Mouse (Mus musculus) neural tube, embryonic 10.5 days (tissue): ENCODE measurements around the gene Btbd2.
"Not testable (repeated sequence)": the region's sequence is repeated elsewhere in the genome, so short reads cannot be mapped to it uniquely, and the experiment has no call there.

Experiments
- DNase-seq: peaks from one replicate; pipeline ENCODE4 v3.0.0-alpha.2; 2017; ENCODE audit warnings: low spot score; ENCODE audit errors: extremely low spot score

Btbd2 gene

GRCm38 (mm10) chr10:80669737-80670485 lies 13.0 kb upstream of the Btbd2 start:
- DNase-seq: no peak

- DNase-seq: no peak
Observed at GRCm38 (mm10) chr10:80669018-80669417, 12.1 kb upstream of the Btbd2 start.

- no peak for DNase-seq
Observed at GRCm38 (mm10) chr10:80668614-80669013, 11.7 kb upstream of the Btbd2 start.

- DNase-seq: no peak
Observed at GRCm38 (mm10) chr10:80666837-80667412, 10.1 kb upstream of the Btbd2 start.

DNA sequence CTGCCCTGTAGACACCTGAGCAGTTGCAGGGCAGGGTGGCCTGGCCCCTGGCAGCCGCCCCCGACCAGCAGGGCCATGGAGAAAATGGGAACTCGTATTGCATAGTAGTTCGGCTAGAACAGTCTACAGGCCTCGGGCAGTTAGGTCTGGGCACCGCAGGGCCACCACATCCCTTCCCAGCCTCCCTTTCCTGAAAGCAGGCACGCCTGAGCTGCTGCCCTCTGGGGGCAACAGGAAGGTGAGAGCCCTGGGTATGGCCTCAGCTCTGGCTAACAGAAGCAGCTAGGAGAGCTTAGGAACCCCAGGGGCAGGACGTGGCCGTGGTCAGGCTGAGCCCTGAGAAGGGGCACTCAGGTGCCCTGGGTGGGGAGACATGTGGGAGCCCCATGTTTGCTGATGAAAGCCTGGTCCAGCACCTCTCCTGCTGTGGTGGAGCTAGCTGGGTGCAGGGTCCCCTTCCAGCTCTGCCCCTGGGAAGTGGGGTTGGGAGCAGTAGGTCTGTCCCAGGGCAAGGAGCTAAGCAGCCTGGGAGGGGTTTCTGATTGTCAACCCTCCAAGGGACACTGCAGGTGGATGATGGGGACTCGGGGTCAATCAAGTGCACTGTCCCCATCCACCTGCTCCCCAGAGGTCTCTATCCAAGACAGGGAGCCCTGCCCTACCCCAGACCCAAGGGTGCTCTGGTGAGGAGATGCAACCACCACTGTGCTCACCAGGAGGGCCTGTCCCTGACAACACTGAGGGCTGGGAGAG lies 9.3 kb upstream of the Btbd2 start:
- no peak for DNase-seq

GRCm38 (mm10) chr10:80665459-80665858 lies 8.6 kb upstream of the Btbd2 start:
- no peak for DNase-seq

- no peak for DNase-seq
Observed at GRCm38 (mm10) chr10:80665016-80665380, 8.1 kb upstream of the Btbd2 start.

DNA sequence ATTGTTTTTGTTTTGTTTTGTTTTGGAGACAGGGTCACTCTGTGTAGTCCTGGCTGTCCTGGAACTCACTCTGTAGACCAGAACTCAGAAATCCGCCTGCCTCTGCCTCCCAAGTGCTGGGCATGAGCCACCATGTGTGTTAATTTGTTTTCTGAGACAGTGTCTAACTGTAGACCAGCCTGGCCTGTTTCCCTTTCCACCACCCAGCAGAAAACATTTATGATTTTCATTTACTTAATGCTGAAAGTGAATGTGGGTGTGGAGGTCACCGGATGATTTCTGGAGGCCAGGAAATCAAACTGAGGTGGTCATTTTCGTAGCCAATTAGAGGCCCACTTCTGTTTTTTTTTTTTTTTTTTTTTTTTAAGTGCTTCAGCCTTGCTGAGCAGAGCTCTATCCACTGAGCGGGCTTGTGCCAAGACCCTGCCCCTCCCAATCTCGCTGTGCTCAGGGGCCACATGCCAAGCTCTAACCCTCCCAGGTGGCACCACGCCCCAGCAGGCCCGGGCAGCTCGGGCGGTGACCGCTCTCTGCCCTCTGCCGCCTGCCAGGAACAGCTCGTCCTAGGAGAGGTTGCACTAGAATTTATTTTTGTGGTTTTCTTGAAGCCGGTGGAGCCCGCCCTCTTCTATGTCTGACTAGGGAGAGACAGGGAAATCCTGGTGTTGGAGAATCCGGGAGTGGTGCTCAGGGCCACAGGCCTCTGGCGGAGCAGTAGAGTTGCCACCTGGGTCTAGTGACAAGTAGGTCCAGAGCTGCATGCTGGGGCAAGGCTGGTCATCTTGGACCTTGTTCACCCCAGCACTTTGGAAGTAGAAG lies 7.5 kb upstream of the Btbd2 start:
- DNase-seq: no peak

DNA sequence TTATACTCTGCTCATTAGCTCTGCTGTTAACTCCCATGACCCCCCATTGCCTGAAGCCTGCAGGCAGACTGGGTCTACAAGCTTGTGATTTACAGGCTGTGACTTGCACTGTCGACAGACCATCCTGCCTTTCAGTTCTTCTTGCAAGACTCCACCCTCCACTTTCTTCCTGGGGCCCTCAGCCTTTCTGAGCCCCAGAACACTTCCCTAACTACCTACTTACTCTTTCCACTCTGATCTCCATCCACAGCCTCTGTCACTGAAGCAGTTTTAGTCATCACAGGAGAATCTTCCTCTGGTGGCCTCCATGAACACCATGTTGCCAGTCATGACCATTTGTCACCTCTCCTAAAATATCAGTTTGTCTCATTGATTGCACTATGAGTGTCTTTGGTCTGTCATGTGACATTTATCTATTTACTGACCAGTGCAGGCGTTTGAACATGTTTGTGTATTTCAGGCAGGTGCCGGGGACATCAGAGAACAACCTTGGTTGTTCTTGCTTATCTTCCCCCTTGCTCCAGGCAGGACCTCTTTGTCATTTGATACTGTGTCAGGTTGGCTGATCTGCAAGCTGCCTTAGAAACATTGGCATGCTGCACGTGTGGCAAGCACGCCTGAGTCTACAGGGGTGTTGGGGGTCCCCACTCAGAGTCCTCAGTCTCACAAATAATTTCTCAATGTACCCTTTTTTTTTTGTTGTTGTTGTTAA lies 6.8 kb upstream of the Btbd2 start:
- no peak for DNase-seq

DNA sequence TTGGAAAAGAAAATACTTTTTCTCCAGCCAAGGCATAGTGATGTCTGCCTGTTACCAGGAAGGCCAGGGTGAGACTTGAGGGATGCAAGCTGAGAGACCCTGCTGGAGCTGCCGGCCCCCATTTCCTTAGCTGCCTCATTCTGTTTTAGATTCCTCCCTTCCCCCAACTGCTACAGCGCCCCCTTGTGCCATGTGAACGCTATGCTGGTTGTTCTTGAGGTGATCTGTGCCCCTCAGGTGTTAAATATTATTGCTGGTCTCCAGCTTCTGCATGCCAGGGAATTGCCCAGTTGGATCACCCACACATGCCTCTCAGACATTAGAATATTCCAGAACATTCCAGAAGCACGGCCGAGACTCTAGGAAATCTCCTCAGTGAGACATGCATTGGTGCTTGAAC lies 4.3 kb upstream of the Btbd2 start:
- peak; percentile 43 for DNase-seq

DNA sequence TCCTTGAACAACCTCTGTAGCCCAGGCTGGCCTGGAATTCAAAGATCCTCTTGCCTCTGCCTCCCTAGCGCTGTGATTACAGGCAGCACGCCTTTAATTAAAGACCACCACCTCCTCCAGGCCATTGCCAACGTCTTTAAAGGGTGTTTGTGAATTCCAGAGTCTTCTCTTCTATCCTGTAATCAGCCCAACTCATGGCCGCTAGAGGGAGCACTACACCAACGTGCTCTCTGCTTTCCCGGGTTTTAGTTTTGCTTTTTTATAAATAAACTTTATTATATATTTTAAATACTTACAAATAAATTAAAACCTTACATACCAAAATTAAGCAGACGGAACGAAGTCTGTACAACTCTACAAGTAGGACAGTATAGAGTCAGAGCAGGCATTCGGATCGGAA lies 2.3 kb upstream of the Btbd2 start:
- DNase-seq: peak; percentile 80

DNA sequence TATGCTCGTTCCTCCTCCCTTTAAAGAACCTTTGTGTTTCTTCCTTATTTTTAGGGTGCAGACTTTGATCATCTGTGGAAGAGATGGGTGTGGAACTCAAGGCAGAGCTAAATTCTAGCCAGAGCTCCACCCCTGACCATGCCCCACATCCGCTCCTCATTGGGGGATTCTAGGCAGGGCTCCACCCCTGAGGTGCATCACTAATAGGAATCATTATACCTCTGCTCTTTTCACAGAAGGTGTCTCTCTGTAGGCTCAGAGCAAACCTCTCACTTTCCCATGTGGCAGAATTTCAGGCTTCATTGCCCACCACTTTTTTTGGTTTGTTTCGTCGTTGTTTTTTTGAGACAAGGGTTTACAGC lies 2.0 kb upstream of the Btbd2 start:
- DNase-seq: no peak

DNA sequence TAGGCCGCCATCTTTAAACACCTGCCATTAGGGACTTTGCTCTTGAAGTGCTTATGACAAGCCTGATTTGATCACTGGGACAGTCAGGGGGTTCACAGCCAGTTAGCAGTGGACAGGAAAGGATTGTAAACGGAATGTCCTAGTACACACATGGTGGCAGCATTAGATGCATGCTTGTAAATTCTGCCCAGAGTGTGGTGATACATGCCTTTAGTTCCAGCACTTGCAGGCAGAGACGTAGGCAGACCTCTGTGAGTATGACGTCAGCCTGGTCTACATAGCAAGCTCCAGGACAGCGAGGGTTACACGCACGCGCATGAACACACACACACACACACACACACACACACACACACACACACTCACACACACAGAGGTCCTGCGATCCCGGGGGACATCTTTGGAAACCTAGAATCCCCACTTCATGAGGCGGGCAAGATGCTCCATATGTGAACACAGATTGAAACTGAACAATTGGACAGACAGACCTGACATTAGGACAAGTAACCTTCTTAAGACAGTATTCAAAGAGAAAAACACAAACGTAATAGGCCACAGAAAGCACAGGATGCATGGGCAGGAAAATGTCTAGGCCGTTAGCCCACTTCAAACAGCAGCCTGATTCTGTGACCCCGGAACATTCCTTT lies 1.4 kb upstream of the Btbd2 start:
- no peak for DNase-seq

DNA sequence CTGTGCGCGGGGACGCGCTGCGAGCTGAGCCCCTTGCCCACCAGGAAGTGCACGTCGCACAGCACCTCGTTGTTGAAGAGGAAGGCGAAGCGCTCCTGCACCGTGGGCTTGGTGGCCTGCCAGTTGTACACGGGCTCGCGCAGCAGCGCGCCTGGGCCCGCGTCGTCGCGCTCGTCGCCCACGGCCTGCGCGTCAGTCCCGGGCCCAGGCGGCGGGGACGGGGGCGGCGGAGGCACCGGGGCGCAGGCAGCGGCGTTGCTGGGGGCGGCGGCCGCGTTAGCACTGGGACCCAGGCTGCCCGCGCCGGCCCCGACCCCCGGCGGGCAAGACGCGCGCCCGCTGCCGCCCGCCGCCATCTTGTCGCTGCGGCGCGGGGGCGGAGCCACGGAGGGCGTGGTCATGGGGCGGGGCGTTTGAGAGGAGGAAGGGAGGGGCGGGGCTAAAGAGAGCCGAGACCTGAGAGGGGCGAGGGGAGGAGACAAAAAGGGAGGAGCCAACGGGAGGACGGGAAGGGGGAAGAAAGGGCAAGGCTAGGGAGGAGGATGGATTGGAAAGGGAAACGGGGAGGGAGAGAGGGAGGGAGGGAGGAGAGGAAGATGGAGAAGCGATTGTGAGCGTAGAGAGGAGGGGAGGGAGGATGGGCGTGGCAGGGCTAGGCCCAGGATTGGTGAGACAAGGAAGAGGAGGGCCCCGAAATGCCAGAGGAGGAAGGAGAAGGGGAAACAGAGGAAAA lies 575 bp downstream of the Btbd2 start:
- peak; percentile 99 for DNase-seq

- no peak for DNase-seq
Observed at GRCm38 (mm10) chr10:80655406-80656129, 1.3 kb downstream of the Btbd2 start.

DNA sequence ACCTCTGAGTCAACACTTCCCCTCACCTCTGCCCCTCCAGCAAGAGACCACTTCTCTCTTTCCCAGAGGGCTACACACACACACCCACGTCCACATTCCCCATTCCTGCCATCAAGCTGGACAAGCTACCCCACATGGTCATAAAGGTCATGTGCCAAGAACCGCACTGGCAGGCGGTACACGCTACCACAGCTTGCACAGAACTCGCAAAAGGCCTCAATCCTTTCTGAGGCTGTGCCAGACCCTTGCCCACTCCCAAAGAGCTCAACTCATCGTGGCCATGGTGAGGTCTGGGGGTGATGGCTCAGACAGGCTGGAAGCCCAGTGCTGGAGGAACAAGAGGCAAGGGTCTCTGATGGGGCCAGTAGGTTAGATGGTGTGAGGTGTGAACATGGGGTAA lies 2.0 kb downstream of the Btbd2 start:
- DNase-seq: no peak

- no peak for DNase-seq
Observed at GRCm38 (mm10) chr10:80653156-80653720, 3.6 kb downstream of the Btbd2 start.

DNA sequence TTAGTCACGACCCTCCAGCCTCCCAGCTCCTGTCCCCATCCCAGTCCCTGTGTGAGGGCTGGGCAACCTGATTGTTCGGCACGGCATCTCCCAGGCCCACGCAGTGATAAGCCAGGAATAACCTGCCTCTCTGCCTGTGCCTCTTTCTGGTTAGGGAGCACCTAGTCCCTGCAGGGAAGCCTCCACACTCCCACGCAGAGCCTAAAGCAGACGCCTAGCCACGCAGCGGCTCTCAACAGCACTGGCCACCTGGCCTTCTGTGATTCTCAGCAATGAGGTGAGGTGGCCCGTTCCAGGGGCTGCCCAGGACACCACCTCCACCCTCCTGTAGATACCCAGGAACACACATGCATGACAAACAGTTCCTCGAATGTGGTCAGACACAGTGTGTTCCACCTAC lies 6.5 kb downstream of the Btbd2 start:
- no peak for DNase-seq

DNA sequence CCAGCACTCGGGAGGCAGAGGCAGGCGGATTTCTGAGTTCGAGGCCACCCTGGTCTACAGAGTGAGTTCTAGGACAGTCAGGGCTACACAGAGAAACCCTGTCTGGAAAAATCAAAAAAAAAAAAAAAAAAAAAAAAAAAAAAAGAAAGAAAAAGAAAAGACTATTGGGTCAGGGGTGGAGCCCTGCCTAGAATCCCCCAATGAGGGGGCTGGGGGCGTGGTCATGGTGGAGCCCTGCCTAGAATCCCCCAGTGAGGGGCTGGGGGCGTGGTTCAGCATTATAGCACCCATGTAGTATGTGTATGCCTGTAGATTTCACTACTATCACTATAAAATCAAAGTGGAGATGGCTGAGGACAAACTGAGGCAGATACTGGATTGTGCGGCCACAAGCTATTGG lies 7.0 kb downstream of the Btbd2 start:
- not testable (repeated sequence) for DNase-seq
